Mouse (Mus musculus) C2C12 (cell line): ENCODE measurements at regions not wholly inside any gene's neighbourhood (a gene's known extent, or its start where the extent isn't known, plus 50 kb on each side); places are given as distances from the start of the nearest gene placed in this dataset.

Source experiments
- CEBPB ChIP-seq: IDR thresholded peaks from one replicate; pipeline ENCODE4 v1.6.1; 2011; ENCODE audit warnings: low read depth, mild to moderate bottlenecking, control low read depth, moderate library complexity
- CTCF ChIP-seq: IDR thresholded peaks from one replicate; pipeline ENCODE4 v1.5.1; 2011; ENCODE audit not compliant: control insufficient read depth, insufficient read depth, insufficient read length
- MAX ChIP-seq: IDR thresholded peaks from one replicate; pipeline ENCODE4 v1.6.1; 2011; ENCODE audit warnings: mild to moderate bottlenecking, control low read depth
- USF1 ChIP-seq: IDR thresholded peaks from one replicate; pipeline ENCODE4 v1.6.1; 2011; ENCODE audit warnings: low read depth, mild to moderate bottlenecking, control low read depth, moderate library complexity

GRCm38 (mm10) chr15:88163438-88163837, 436.7 kb upstream of the Zdhhc25 start:
- no peak for TF ChIP-seq CTCF
- TF ChIP-seq USF1, result no peak
- no peak for TF ChIP-seq CEBPB
- TF ChIP-seq MAX, result no peak
